Mouse (Mus musculus): Measurements from ENCODE around the gene Alg1. TPM values are rescaled to one million over a fixed set of nuclear protein-coding genes. Genes with fewer than 3 reads are reported as not detected.
A peak's percentile ranks its signal among the peaks of the same experiment; 100 is the strongest.

Gene Alg1
- polyA plus RNA-seq, 1 experiment = 10.8 TPM

- TF ChIP-seq GATA1 (IDR thresholded peaks at IDR 0.05; ENCODE audit: borderline replicate concordance, low read length) = no peak
- TF ChIP-seq FLI1 (IDR thresholded peaks at IDR 0.05; ENCODE audit: low read length) = no peak
- peak overlapping the region; percentile 94 for H3K4me3 ChIP-seq (replicated peaks)
Observed at GRCm38 (mm10) chr16:5232982-5233381, 439 bp upstream of the Alg1 start.

GRCm38 (mm10) chr16:5242355-5242754 lies 8.9 kb downstream of the Alg1 start:
- Histone ChIP-seq H3K4me1 (no peaks in the 10 kb centered on the region), H3K27me3 (replicated peaks) (no peaks in the 10 kb centered on the region), H3K4me3 (replicated peaks) (no peak overlapping the region), H3K36me3 (replicated peaks; ENCODE audit: low read length) (peaks cover 94% of the 10 kb centered on the region), H3K9me3 (no peaks in the 10 kb centered on the region)
- TF ChIP-seq FLI1 (IDR thresholded peaks at IDR 0.05; ENCODE audit: low read length) (no peak), GATA1 (IDR thresholded peaks at IDR 0.05; ENCODE audit: borderline replicate concordance, low read length) (no peak)

More at GRCm38 (mm10) chr16:5232982-5233381, 439 bp upstream of the Alg1 start:
- H3K4me1 ChIP-seq = peaks cover 26% of the 10 kb centered on the region
- H3K27me3 ChIP-seq (replicated peaks) = no peaks in the 10 kb centered on the region
- peaks cover 26% of the 10 kb centered on the region for H3K36me3 ChIP-seq (replicated peaks; ENCODE audit: low read length)
- H3K9me3 ChIP-seq = peaks cover 13% of the 10 kb centered on the region

GRCm38 (mm10) chr16:5242882-5243281 lies 9.5 kb downstream of the Alg1 start:
- Histone ChIP-seq H3K27me3 (replicated peaks) (no peaks in the 10 kb centered on the region), H3K36me3 (replicated peaks; ENCODE audit: low read length) (peaks cover 96% of the 10 kb centered on the region), H3K4me3 (replicated peaks) (no peak overlapping the region), H3K9me3 (no peaks in the 10 kb centered on the region), H3K4me1 (no peaks in the 10 kb centered on the region)
- TF ChIP-seq GATA1 (IDR thresholded peaks at IDR 0.05; ENCODE audit: borderline replicate concordance, low read length) (no peak), FLI1 (IDR thresholded peaks at IDR 0.05; ENCODE audit: low read length) (no peak)

GRCm38 (mm10) chr16:5244411-5244810 lies 11.0 kb downstream of the Alg1 start:
- H3K4me1 ChIP-seq = no peaks in the 10 kb centered on the region
- H3K36me3 ChIP-seq (replicated peaks; ENCODE audit: low read length) = peaks cover 96% of the 10 kb centered on the region
- no peaks in the 10 kb centered on the region for H3K9me3 ChIP-seq
- TF ChIP-seq FLI1 (IDR thresholded peaks at IDR 0.05; ENCODE audit: low read length) (no peak), GATA1 (IDR thresholded peaks at IDR 0.05; ENCODE audit: borderline replicate concordance, low read length) (no peak)
- no peak overlapping the region for H3K4me3 ChIP-seq (replicated peaks)
- H3K27me3 ChIP-seq (replicated peaks) = no peaks in the 10 kb centered on the region

- Histone ChIP-seq H3K9me3 (no peaks in the 10 kb centered on the region), H3K27me3 (replicated peaks) (no peaks in the 10 kb centered on the region), H3K4me1 (peaks cover 28% of the 10 kb centered on the region), H3K4me3 (replicated peaks) (no peak overlapping the region), H3K36me3 (replicated peaks; ENCODE audit: low read length) (peaks cover 71% of the 10 kb centered on the region)
- TF ChIP-seq FLI1 (IDR thresholded peaks at IDR 0.05; ENCODE audit: low read length) = no peak
- TF ChIP-seq GATA1 (IDR thresholded peaks at IDR 0.05; ENCODE audit: borderline replicate concordance, low read length) = no peak
Observed at GRCm38 (mm10) chr16:5250891-5251290, 17.5 kb downstream of the Alg1 start.

- no peak overlapping the region for H3K4me3 ChIP-seq (replicated peaks)
- peaks cover 34% of the 10 kb centered on the region for H3K4me1 ChIP-seq
- peaks cover 61% of the 10 kb centered on the region for H3K36me3 ChIP-seq (replicated peaks; ENCODE audit: low read length)
- TF ChIP-seq FLI1 (IDR thresholded peaks at IDR 0.05; ENCODE audit: low read length) (no peak), GATA1 (IDR thresholded peaks at IDR 0.05; ENCODE audit: borderline replicate concordance, low read length) (no peak)
- peaks cover under 1% of the 10 kb centered on the region for H3K27me3 ChIP-seq (replicated peaks)
- no peaks in the 10 kb centered on the region for H3K9me3 ChIP-seq
Observed at GRCm38 (mm10) chr16:5252260-5252659, 18.8 kb downstream of the Alg1 start.

- TF ChIP-seq FLI1 (IDR thresholded peaks at IDR 0.05; ENCODE audit: low read length) = no peak
- TF ChIP-seq GATA1 (IDR thresholded peaks at IDR 0.05; ENCODE audit: borderline replicate concordance, low read length) = no peak
- H3K36me3 ChIP-seq (replicated peaks; ENCODE audit: low read length) = peaks cover 38% of the 10 kb centered on the region
- peak overlapping the region; percentile 95 for H3K4me3 ChIP-seq (replicated peaks)
- peaks cover 34% of the 10 kb centered on the region for H3K4me1 ChIP-seq
- no peaks in the 10 kb centered on the region for H3K9me3 ChIP-seq
- H3K27me3 ChIP-seq (replicated peaks) = peaks cover 2% of the 10 kb centered on the region
Observed at GRCm38 (mm10) chr16:5254346-5255025, 21.1 kb downstream of the Alg1 start.

- H3K36me3 ChIP-seq (replicated peaks; ENCODE audit: low read length) = peaks cover 31% of the 10 kb centered on the region
- TF ChIP-seq GATA1 (IDR thresholded peaks at IDR 0.05; ENCODE audit: borderline replicate concordance, low read length) (no peak), FLI1 (IDR thresholded peaks at IDR 0.05; ENCODE audit: low read length) (no peak)
- peak overlapping the region; percentile 95 for H3K4me3 ChIP-seq (replicated peaks)
- H3K4me1 ChIP-seq = peaks cover 34% of the 10 kb centered on the region
- no peaks in the 10 kb centered on the region for H3K9me3 ChIP-seq
- peaks cover 2% of the 10 kb centered on the region for H3K27me3 ChIP-seq (replicated peaks)
Observed at GRCm38 (mm10) chr16:5255081-5255740, 21.8 kb downstream of the Alg1 start.

GRCm38 (mm10) chr16:5255779-5256496 lies 22.5 kb downstream of the Alg1 start, which contains the start of gene Eef2kmt:
TSS of gene Eef2kmt (minus strand) at chr16:5255983.
- Histone ChIP-seq H3K4me1 (peaks cover 32% of the 10 kb centered on the region), H3K27me3 (replicated peaks) (peaks cover 2% of the 10 kb centered on the region), H3K9me3 (no peaks in the 10 kb centered on the region), H3K4me3 (replicated peaks) (peak within 1 kb of the TSS; percentile 95), H3K36me3 (replicated peaks; ENCODE audit: low read length) (peaks cover 24% of the 10 kb centered on the region)
- no peak for TF ChIP-seq GATA1 (IDR thresholded peaks at IDR 0.05; ENCODE audit: borderline replicate concordance, low read length)
- no peak for TF ChIP-seq FLI1 (IDR thresholded peaks at IDR 0.05; ENCODE audit: low read length)
